Mouse (Mus musculus) effector memory CD4-positive, alpha-beta T cell, adult 5 months (primary cell): ENCODE results near the gene Slc45a2. TPM values are rescaled to one million over a fixed set of nuclear protein-coding genes. Genes with fewer than 3 reads are reported as not detected.

ENCODE experiments used
- polyA plus RNA-seq: library from polyadenylated mRNA; unstranded; fragments of 100-300 nt; shearing (Covaris generic); gene quantifications from one replicate; pipeline ENCODE4 v1.2.1, GENCODE M21; 2017

The Slc45a2 gene
- not detected for polyA plus RNA-seq

DNA sequence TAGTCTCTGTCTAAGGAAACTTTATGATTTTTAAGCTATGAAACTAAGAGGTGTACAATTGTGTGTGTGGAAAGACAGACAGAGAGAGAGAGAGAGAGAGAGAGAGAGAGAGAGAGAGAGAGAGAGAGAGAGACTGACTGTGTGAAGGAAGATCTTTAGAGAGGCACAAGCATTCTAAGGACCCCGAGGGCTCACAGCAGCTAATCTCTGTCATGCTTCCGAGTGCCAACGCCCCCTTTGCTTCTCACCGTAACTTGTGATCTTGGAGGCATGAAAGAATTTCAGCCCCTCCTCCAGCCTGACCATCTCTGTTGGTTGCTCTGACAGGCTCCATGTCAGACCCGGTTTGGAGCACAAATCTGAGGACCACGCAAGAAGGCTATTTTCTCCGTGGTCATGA is at the start of gene Slc45a2:
Gene Slc45a2 (plus strand): TSS at position 301 of the 400 bp plus-strand sequence.

GRCm38 (mm10) chr15:10951951-10952759 is 48.4 kb upstream of the Slc45a2 start, which contains the start of gene C1qtnf3:
TSS of gene C1qtnf3 (plus strand) at chr15:10952332.

DNA sequence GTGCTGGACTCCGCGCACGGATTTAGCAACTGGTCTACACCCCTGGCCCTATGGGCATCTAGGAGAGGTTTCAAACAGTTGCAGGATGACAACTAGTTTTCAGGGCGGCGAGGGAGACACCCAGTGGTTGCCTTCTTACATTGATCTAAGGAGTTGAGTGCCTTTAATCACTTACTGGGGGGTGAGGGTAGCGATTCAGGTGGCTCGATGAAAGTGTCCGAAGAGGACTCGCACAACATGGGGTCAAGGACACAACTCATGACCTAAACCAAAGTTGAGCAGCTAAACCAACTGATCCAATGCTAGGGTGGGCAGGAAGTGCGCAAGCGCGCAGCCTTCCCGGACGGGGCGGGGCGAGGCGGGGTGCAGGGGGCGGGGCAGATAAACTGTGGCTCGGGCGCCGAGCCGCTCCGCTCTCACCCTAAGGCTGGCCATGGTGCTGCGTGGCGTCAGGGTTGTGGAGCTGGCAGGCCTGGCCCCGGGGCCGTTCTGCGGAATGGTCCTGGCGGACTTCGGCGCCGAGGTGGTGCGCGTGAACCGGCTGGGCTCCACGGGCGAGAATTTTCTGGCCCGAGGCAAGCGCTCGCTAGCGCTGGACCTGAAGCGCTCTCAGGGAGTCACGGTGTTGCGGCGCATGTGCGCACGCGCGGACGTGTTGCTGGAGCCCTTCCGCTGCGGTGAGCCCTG is 19.0 kb upstream of the Slc45a2 start, which contains the start of gene Amacr:
Gene Amacr (plus strand): TSS at position 380 of the 687 bp plus-strand sequence.

GRCm38 (mm10) chr15:11037711-11038110 is 37.2 kb downstream of the Slc45a2 start, which contains the start of gene Rxfp3:
TSS of gene Rxfp3 (minus strand) at chr15:11037991.

DNA sequence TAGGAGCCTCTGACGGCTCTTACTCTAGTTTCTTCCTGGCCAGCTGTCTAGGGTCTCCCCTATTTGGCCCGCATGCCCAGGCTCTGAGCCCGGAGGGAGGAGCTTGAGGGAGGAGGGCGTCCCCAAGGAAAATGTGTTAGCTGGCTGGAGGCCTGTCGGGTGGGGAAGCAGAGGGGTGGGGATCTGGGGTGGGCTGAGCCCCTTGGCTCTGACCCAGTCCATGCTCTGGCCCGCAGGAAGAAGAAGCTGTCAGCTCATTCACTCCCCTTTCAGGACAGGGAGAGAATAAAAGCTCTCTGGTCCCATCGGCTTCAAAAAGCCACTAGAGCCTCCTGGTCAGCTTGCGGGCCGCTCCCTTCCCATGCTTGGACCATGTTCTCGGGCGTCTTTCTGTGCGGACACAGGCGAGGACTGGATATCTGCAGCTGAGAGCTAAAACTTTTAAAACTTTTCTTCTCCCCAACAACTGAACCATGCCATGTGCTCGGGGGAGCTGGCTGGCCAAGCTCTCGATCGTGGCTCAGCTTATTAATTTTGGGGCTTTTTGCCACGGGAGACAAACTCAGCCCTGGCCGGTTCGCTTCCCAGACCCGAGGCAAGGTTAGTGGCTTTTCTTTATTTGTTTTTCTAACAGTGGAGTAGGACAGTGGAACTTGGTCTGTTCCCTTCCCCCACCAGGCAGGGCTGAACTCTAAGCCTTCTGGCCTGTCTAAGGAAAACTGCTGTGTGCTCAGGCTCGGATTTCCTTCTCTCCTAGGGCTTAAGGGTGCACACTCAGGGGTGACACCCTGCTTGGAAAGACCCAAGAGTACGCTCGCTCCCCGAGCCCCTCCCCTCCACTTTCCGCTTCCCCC is 64.3 kb downstream of the Slc45a2 start, which contains the start of gene Adamts12:
Gene Adamts12 (plus strand): TSS at position 233 of the 854 bp plus-strand sequence.

Other genes starting within 250 kb of the Slc45a2 start
- not detected for gene C1qtnf3, start 48.4 kb upstream of the Slc45a2 start, polyA plus RNA-seq
- gene Amacr, start 19.0 kb upstream of the Slc45a2 start, polyA plus RNA-seq, result 3.2 TPM
- gene Rxfp3, start 37.3 kb downstream of the Slc45a2 start, polyA plus RNA-seq, result not detected
- gene Adamts12, start 64.1 kb downstream of the Slc45a2 start, polyA plus RNA-seq, result not detected